Comparison of ENCODE assay signal across 8 mouse cellular contexts in genomic region chr17:12791079-12791406, GRCm38 (mm10). TPM values are rescaled to one million over a fixed set of nuclear protein-coding genes. Genes with fewer than 3 reads are reported as not detected.
DNase-seq lines count a peak whose midpoint lies in the region; ATAC-seq and TF ChIP-seq lines count a peak whose summit lies in the region.
"Had no signal": no experiment of that assay in that cellular context is flagged by ENCODE, and none has a peak within 500 bp of the region (broad histone marks: within the 10 kb centered on the region; RNA-seq: fewer than 3 reads in every experiment).

No protein-coding gene starts in this region.

- no peak for TF ChIP-seq CTCF in lung, embryonic 14.5 days (IDR thresholded peaks at IDR 0.05; ENCODE audit: low read depth)

- peak overlapping the region; percentile 11; the same call in 1 of the 2 replicates for H3K9ac ChIP-seq in lung, embryonic 14.5 days
- H3K9ac ChIP-seq in forebrain, embryonic 15.5 days (replicated peaks) = no peak overlapping the region
- H3K9ac ChIP-seq in liver, embryonic 12.5 days = no peak overlapping the region
- H3K9ac ChIP-seq in stomach, embryonic 16.5 days (ENCODE audit: low read length) = 0 out of 2 replicates have a peak overlapping the region, but pooled peaks have one; percentile 18

- no peak for DNase-seq in lung, embryonic 14.5 days
- DNase-seq in lung, postnatal 14 days = no peak
- no peak for DNase-seq in embryo, embryonic 9.5 days (ENCODE audit: extremely low spot score)
- no peak for DNase-seq in layer of hippocampus, adult 8-10 months (ENCODE audit: low spot score in 2 of 2)

- H3K4me3 ChIP-seq in lung, embryonic 14.5 days (ENCODE audit: low read depth, low read length) = no peak overlapping the region
- H3K4me3 ChIP-seq in forebrain, embryonic 15.5 days = no peak overlapping the region
- H3K4me3 ChIP-seq in liver, embryonic 12.5 days = no peak overlapping the region
- no peak overlapping the region for H3K4me3 ChIP-seq in stomach, embryonic 16.5 days (replicated peaks; ENCODE audit: low read length)
- H3K4me3 ChIP-seq: megakaryocyte, embryonic 14.5 days had no signal

- peaks cover 55% of the 10 kb centered on the region for H3K4me1 ChIP-seq in lung, embryonic 14.5 days (ENCODE audit: insufficient read depth)
- H3K4me1 ChIP-seq in forebrain, embryonic 15.5 days = peaks cover 27% of the 10 kb centered on the region
- peaks cover 47% of the 10 kb centered on the region for H3K4me1 ChIP-seq in liver, embryonic 12.5 days
- peaks cover 59% of the 10 kb centered on the region for H3K4me1 ChIP-seq in stomach, embryonic 16.5 days (ENCODE audit: control insufficient read depth, insufficient read depth, low read length)

- H3K9me3 ChIP-seq in lung, embryonic 14.5 days (ENCODE audit: low read depth, low read length) = no peaks in the 10 kb centered on the region
- H3K9me3 ChIP-seq in forebrain, embryonic 15.5 days = no peaks in the 10 kb centered on the region
- H3K9me3 ChIP-seq in liver, embryonic 12.5 days (replicated peaks) = 0 out of 2 replicates have a peak, but pooled peaks cover 4% of the 10 kb centered on the region
- peaks cover 10% of the 10 kb centered on the region for H3K9me3 ChIP-seq in stomach, embryonic 16.5 days (replicated peaks; ENCODE audit: control insufficient read depth, low read length)

- H3K4me2 ChIP-seq in lung, embryonic 14.5 days = peak overlapping the region; percentile 21; the same call in 1 of the 2 replicates
- no peak overlapping the region for H3K4me2 ChIP-seq in forebrain, embryonic 15.5 days (replicated peaks)
- no peak overlapping the region for H3K4me2 ChIP-seq in liver, embryonic 12.5 days
- H3K4me2 ChIP-seq in stomach, embryonic 16.5 days (ENCODE audit: low read depth, low read length) = no peak overlapping the region

- ATAC-seq in lung, embryonic 14.5 days (ENCODE audit: insufficient read depth) = no peak
- 0 out of 2 replicates have a peak, but pooled peaks have one; percentile 33 for ATAC-seq in forebrain, embryonic 15.5 days (replicated peaks)
- no peak for ATAC-seq in liver, embryonic 12.5 days
- no peak for ATAC-seq in stomach, embryonic 16.5 days (ENCODE audit: insufficient read depth, low FRiP score)

- peaks cover 10% of the 10 kb centered on the region; the same call in 1 of the 2 replicates for H3K36me3 ChIP-seq in lung, embryonic 14.5 days (ENCODE audit: insufficient read depth)
- no peaks in the 10 kb centered on the region for H3K36me3 ChIP-seq in forebrain, embryonic 15.5 days
- peaks cover 25% of the 10 kb centered on the region for H3K36me3 ChIP-seq in liver, embryonic 12.5 days
- peaks cover 8% of the 10 kb centered on the region; the same call in 1 of the 2 replicates for H3K36me3 ChIP-seq in stomach, embryonic 16.5 days (ENCODE audit: control insufficient read depth, insufficient read depth, low read length)

- WGBS in lung, embryonic 14.5 days = 22% methylated on average over 5 of the region's 5 CpGs
- 12% methylated on average over 5 of the region's 5 CpGs for WGBS in forebrain, embryonic 15.5 days
- 47% methylated on average over 5 of the region's 5 CpGs for whole genome bisulfite sequencing in liver, embryonic 12.5 days (ENCODE audit: insufficient replicate concordance)
- 40% methylated on average over 5 of the region's 5 CpGs for WGBS in stomach, embryonic 16.5 days

- peak overlapping the region; percentile 95 for H3K27ac ChIP-seq in lung, embryonic 14.5 days (ENCODE audit: low read depth)
- H3K27ac ChIP-seq in forebrain, embryonic 15.5 days (replicated peaks) = peak overlapping the region; percentile 36; the same call in 1 of the 2 replicates
- H3K27ac ChIP-seq in liver, embryonic 12.5 days = peak overlapping the region; percentile 75
- H3K27ac ChIP-seq in stomach, embryonic 16.5 days (ENCODE audit: low read length) = peak overlapping the region; percentile 94

- H3K27me3 ChIP-seq in lung, embryonic 14.5 days (ENCODE audit: insufficient read depth, low read length) = no peaks in the 10 kb centered on the region
- H3K27me3 ChIP-seq in forebrain, embryonic 15.5 days = no peaks in the 10 kb centered on the region
- H3K27me3 ChIP-seq in liver, embryonic 12.5 days (replicated peaks) = no peaks in the 10 kb centered on the region
- no peaks in the 10 kb centered on the region for H3K27me3 ChIP-seq in stomach, embryonic 16.5 days (ENCODE audit: control insufficient read depth, insufficient read depth, low read length)

RNA-seq across cellular contexts. Expression of gene Igf2r, which starts 21.6 kb away (rescaled TPM):
- 86.6 and 87.0 TPM in 2 replicates for polyA plus RNA-seq in lung, embryonic 14.5 days (2014; fragmentation: Nextera tagmentation; extraction: Ambion mirVana)
- 10.8 and 11.0 TPM in 2 replicates for polyA plus RNA-seq in forebrain, embryonic 15.5 days (2015; fragmentation: Nextera tagmentation; extraction: Ambion mirVana)
- polyA plus RNA-seq in liver, embryonic 12.5 days (2016; fragmentation: Nextera tagmentation; extraction: Ambion mirVana) = 24.7 and 25.3 TPM in 2 replicates
- polyA plus RNA-seq in stomach, embryonic 16.5 days (2015; fragmentation: Nextera tagmentation; extraction: Ambion mirVana) = 38.6 and 39.3 TPM in 2 replicates
- 10 to 100 TPM; 26.5 to 31.7 (median 27.7) TPM for total RNA-seq in layer of hippocampus, adult 8-10 months (2022)

Comparison
In these comparisons a context has a peak if more than half of its experiments do, and no peak if none do; other contexts are left out.
1. H3K27ac ChIP-seq: peak in every context shown above with its lines; median percentile 95 in lung, embryonic 14.5 days; 94 in stomach, embryonic 16.5 days; 75 in liver, embryonic 12.5 days; 36 in forebrain, embryonic 15.5 days.
2. H3K9ac ChIP-seq: peak in lung, embryonic 14.5 days (single experiment) and stomach, embryonic 16.5 days (single experiment); none in forebrain, embryonic 15.5 days (single experiment) and liver, embryonic 12.5 days (single experiment).